Mouse (Mus musculus): ENCODE results near the gene Pde6c.

DNA sequence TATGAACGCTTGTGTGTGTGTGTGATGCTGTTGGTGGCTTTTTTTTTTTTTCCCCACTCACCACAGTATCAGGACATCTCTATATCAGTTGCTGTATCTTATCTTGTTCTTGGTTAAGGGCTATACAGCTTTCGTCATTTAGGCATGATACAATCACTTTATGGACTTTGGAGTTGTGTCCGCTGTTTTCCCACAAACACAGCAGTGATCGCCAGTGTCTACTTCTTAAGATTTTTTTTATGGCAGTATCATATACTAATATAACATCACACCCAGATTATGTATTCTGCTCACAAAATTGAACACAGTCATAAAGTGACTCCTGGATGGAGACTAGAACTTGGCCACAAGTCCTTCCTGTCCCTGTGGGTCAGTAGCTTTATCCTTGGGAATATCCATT lies 24.7 kb upstream of the Pde6c start:
- no peak for TF ChIP-seq CTCF (IDR thresholded peaks at IDR 0.05; ENCODE audit: borderline replicate concordance, control insufficient read depth, extremely low read depth, insufficient read depth, low read length, poor library complexity)
- no peak for TF ChIP-seq POLR2A (IDR thresholded peaks at IDR 0.05; ENCODE audit: control insufficient read depth, extremely low read depth, insufficient read depth, low read length, poor library complexity)
